Mouse (Mus musculus) stomach, postnatal 0 days (tissue): ENCODE measurements around the gene 0610012G03Rik.

Experiments used
- CTCF ChIP-seq: IDR thresholded peaks from 2 replicates; pipeline ENCODE4 v1.5.1; 2016; ENCODE audit warnings: antibody characterized with exemption, low read depth, mild to moderate bottlenecking, moderate library complexity
- EP300 ChIP-seq: optimal IDR thresholded peaks from 2 replicates; pipeline ENCODE3; 2016; ENCODE audit warnings: antibody characterized with exemption

GRCm38 (mm10) chr16:31910281-31910847, 37.9 kb downstream of the 0610012G03Rik start:
- TF ChIP-seq CTCF (no peak), EP300 (no peak)
